Mouse (Mus musculus): ENCODE results near the gene Eif2ak1. TPM values are rescaled to one million over a fixed set of nuclear protein-coding genes. Genes with fewer than 3 reads are reported as not detected.

Eif2ak1 gene
- total and polyA plus RNA-seq, 2 experiments = 11.1 to 13.1 TPM

DNA sequence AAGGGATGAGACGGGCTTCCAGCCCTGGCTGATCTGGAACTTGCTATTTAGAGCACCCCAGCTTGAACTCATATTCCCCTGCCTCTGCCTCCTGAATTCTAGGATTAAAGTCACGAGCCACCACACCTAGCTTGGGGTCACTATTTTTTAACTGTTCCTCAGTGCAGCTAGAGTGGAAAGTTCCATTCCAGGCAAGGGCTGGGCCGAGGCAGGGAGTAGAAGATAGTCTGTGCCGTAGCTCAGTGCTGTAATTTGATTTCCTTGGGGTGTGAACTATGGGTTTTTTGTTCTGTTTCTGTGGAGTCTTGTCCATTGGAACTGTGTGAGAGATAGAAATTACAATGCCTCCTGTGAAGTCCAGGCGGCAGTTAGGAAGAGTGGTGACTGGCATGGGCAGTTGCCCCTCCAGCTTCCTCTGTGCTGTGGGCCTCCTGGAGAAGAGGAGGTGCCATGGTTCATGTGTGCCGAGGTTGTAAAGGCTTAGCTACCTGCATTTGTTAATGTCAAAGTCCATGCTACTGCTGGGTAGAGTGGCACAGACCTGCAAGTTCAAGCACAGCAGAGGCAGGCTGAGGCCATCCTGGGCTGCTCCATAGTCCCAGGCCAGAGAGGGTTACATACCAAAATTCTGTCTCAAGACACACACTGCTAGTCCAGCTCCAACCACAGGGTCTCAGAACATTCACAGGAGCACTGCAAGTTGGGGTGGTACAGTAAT is 114.4 kb downstream of the Eif2ak1 start:
- Histone ChIP-seq H3K27me3 (ENCODE audit: control insufficient read depth, insufficient read depth, low read length) (no peaks in the 10 kb centered on the region), H3K27ac (replicated peaks; ENCODE audit: insufficient read depth, low read depth, low read length) (no peak overlapping the region), H3K36me3 (ENCODE audit: control insufficient read depth, insufficient read depth, low read length) (peaks cover 11% of the 10 kb centered on the region; the same call in 1 of the 2 replicates), H3K79me2 (ENCODE audit: control insufficient read depth, insufficient read depth, low read length) (no peaks in the 10 kb centered on the region), H3K9ac (ENCODE audit: low read depth, low read length) (no peak overlapping the region), H3K4me3 (ENCODE audit: insufficient read depth, low read depth, low read length) (no peak overlapping the region), H3K4me1 (ENCODE audit: control insufficient read depth, insufficient read depth, low read length) (no peaks in the 10 kb centered on the region)
- TF ChIP-seq CTCF (IDR thresholded peaks at IDR 0.05; ENCODE audit: low read depth, low read length) (no peak), POLR2A (IDR thresholded peaks at IDR 0.05; ENCODE audit: extremely low read depth, insufficient read depth, low read length) (no peak)
- whole genome bisulfite sequencing = 89% methylated on average over 6 of the region's 6 CpGs
- DNase-seq (ENCODE audit: extremely low read depth, low read depth, low spot score) = no peak

- Histone ChIP-seq H3K79me2 (ENCODE audit: control insufficient read depth, insufficient read depth, low read length) (no peaks in the 10 kb centered on the region), H3K27me3 (ENCODE audit: control insufficient read depth, insufficient read depth, low read length) (no peaks in the 10 kb centered on the region), H3K4me3 (ENCODE audit: insufficient read depth, low read depth, low read length) (no peak within 1 kb of the TSS), H3K4me1 (ENCODE audit: control insufficient read depth, insufficient read depth, low read length) (no peaks in the 10 kb centered on the region), H3K27ac (replicated peaks; ENCODE audit: insufficient read depth, low read depth, low read length) (no peak within 1 kb of the TSS), H3K36me3 (ENCODE audit: control insufficient read depth, insufficient read depth, low read length) (peaks cover 11% of the 10 kb centered on the region; the same call in 1 of the 2 replicates), H3K9ac (ENCODE audit: low read depth, low read length) (no peak within 1 kb of the TSS)
- no peak for TF ChIP-seq POLR2A (IDR thresholded peaks at IDR 0.05; ENCODE audit: extremely low read depth, insufficient read depth, low read length)
- TF ChIP-seq CTCF (IDR thresholded peaks at IDR 0.05; ENCODE audit: low read depth, low read length) = no peak
- DNase-seq (ENCODE audit: extremely low read depth, low read depth, low spot score) = no peak
- 39% methylated on average over 8 of the region's 8 CpGs for WGBS
Observed at GRCm38 (mm10) chr5:143932831-143933230, 115.2 kb downstream of the Eif2ak1 start, which contains the start of gene Rsph10b. TSS of gene Rsph10b (plus strand) at chr5:143933035.

DNA sequence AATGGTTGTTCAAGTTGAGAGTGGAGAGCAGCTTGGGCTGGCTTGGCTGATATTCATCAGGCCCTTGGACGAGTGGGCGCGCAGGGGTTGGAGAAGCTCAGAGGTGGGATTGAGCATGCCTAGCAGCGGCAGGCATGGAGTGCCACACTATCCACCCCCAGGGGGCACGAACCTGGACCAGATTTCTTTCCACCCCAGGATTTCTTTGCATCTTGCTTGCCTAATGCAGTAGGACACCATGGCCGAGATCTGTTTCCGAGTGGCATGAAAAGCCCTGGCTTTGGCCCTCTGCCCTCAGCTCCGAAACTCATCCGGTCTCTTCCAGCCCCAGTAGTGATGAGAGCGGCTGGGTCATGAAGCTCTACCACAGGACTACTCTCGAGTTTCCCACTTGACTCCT is 115.8 kb downstream of the Eif2ak1 start:
- Histone ChIP-seq H3K79me2 (ENCODE audit: control insufficient read depth, insufficient read depth, low read length) (no peaks in the 10 kb centered on the region), H3K9ac (ENCODE audit: low read depth, low read length) (no peak overlapping the region), H3K4me1 (ENCODE audit: control insufficient read depth, insufficient read depth, low read length) (no peaks in the 10 kb centered on the region), H3K27me3 (ENCODE audit: control insufficient read depth, insufficient read depth, low read length) (no peaks in the 10 kb centered on the region), H3K27ac (replicated peaks; ENCODE audit: insufficient read depth, low read depth, low read length) (no peak overlapping the region), H3K36me3 (ENCODE audit: control insufficient read depth, insufficient read depth, low read length) (peaks cover 9% of the 10 kb centered on the region; the same call in 1 of the 2 replicates), H3K4me3 (ENCODE audit: insufficient read depth, low read depth, low read length) (no peak overlapping the region)
- no peak for TF ChIP-seq POLR2A (IDR thresholded peaks at IDR 0.05; ENCODE audit: extremely low read depth, insufficient read depth, low read length)
- TF ChIP-seq CTCF (IDR thresholded peaks at IDR 0.05; ENCODE audit: low read depth, low read length) = no peak
- 91% methylated on average over 11 of the region's 11 CpGs for WGBS
- DNase-seq (ENCODE audit: extremely low read depth, low read depth, low spot score) = no peak

DNA sequence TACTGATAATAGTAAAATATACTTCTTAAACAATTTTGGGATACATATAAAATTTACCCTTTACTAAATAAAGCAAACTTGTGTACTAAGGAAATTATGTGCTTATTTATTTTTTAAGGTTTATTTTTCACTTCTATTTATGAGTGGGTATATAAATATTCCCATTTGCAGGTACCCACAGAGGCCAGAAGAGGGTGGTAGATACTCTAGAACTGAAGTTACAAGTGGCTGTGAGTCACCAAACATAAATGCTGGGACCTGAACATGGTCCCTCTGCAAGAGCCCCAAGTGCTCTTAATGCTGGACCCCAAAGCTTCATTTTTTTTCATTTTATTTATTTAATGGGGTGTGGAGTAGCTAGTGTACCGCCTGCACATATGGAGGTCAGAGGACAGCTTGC is 116.3 kb downstream of the Eif2ak1 start:
- Histone ChIP-seq H3K36me3 (ENCODE audit: control insufficient read depth, insufficient read depth, low read length) (peaks cover 8% of the 10 kb centered on the region; the same call in 1 of the 2 replicates), H3K27me3 (ENCODE audit: control insufficient read depth, insufficient read depth, low read length) (no peaks in the 10 kb centered on the region), H3K4me3 (ENCODE audit: insufficient read depth, low read depth, low read length) (no peak overlapping the region), H3K4me1 (ENCODE audit: control insufficient read depth, insufficient read depth, low read length) (no peaks in the 10 kb centered on the region), H3K27ac (replicated peaks; ENCODE audit: insufficient read depth, low read depth, low read length) (no peak overlapping the region), H3K79me2 (ENCODE audit: control insufficient read depth, insufficient read depth, low read length) (no peaks in the 10 kb centered on the region), H3K9ac (ENCODE audit: low read depth, low read length) (no peak overlapping the region)
- 97% methylated on average over 1 of the region's 1 CpGs for whole genome bisulfite sequencing
- TF ChIP-seq CTCF (IDR thresholded peaks at IDR 0.05; ENCODE audit: low read depth, low read length) (no peak), POLR2A (IDR thresholded peaks at IDR 0.05; ENCODE audit: extremely low read depth, insufficient read depth, low read length) (no peak)
- no peak for DNase-seq (ENCODE audit: extremely low read depth, low read depth, low spot score)

- H3K27me3 ChIP-seq (ENCODE audit: control insufficient read depth, insufficient read depth, low read length) = no peaks in the 10 kb centered on the region
- H3K9ac ChIP-seq (ENCODE audit: low read depth, low read length) = no peak overlapping the region
- no peaks in the 10 kb centered on the region; the same call in 1 of the 2 replicates for H3K36me3 ChIP-seq (ENCODE audit: control insufficient read depth, insufficient read depth, low read length)
- TF ChIP-seq CTCF (IDR thresholded peaks at IDR 0.05; ENCODE audit: low read depth, low read length) (no peak), POLR2A (IDR thresholded peaks at IDR 0.05; ENCODE audit: extremely low read depth, insufficient read depth, low read length) (no peak)
- WGBS = 87% methylated on average over 9 of the region's 9 CpGs
- no peaks in the 10 kb centered on the region for H3K4me1 ChIP-seq (ENCODE audit: control insufficient read depth, insufficient read depth, low read length)
- no peak overlapping the region for H3K27ac ChIP-seq (replicated peaks; ENCODE audit: insufficient read depth, low read depth, low read length)
- H3K79me2 ChIP-seq (ENCODE audit: control insufficient read depth, insufficient read depth, low read length) = no peaks in the 10 kb centered on the region
- no peak overlapping the region for H3K4me3 ChIP-seq (ENCODE audit: insufficient read depth, low read depth, low read length)
- no peak for DNase-seq (ENCODE audit: extremely low read depth, low read depth, low spot score)
Observed at GRCm38 (mm10) chr5:143936156-143936555, 118.6 kb downstream of the Eif2ak1 start.

DNA sequence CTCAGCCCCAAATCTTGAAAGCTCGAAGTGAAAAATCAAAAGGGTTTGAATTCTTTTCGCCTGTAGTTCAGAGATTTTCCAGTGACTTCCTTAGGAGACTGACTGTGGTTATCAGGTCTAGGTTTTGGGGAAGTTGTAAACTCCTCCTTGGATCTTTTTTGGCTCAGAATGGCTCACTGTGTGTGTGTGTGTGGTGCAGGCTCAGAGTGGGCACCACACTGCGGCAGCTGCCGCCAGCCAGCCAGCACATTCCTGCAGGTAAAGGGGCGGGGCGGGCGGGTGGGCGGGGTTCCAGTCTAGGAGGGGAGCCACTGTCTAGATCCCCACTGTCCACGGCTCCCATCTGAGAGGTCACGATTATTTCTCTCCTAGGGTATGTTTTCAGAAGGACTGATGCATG is 124.0 kb downstream of the Eif2ak1 start:
- no peaks in the 10 kb centered on the region for H3K4me1 ChIP-seq (ENCODE audit: control insufficient read depth, insufficient read depth, low read length)
- no peak for TF ChIP-seq CTCF (IDR thresholded peaks at IDR 0.05; ENCODE audit: low read depth, low read length)
- TF ChIP-seq POLR2A (IDR thresholded peaks at IDR 0.05; ENCODE audit: extremely low read depth, insufficient read depth, low read length) = no peak
- no peak overlapping the region for H3K9ac ChIP-seq (ENCODE audit: low read depth, low read length)
- no peaks in the 10 kb centered on the region for H3K36me3 ChIP-seq (ENCODE audit: control insufficient read depth, insufficient read depth, low read length)
- no peak overlapping the region for H3K4me3 ChIP-seq (ENCODE audit: insufficient read depth, low read depth, low read length)
- no peaks in the 10 kb centered on the region for H3K27me3 ChIP-seq (ENCODE audit: control insufficient read depth, insufficient read depth, low read length)
- DNase-seq (ENCODE audit: extremely low read depth, low read depth, low spot score) = no peak
- no peak overlapping the region for H3K27ac ChIP-seq (replicated peaks; ENCODE audit: insufficient read depth, low read depth, low read length)
- no peaks in the 10 kb centered on the region for H3K79me2 ChIP-seq (ENCODE audit: control insufficient read depth, insufficient read depth, low read length)
- 25% methylated on average over 10 of the region's 10 CpGs for WGBS

Measured in liver, adult 2 months (tissue).